Mouse (Mus musculus) mesoderm, embryonic 11.5 days (tissue): ENCODE measurements around the gene Fgf11.

Experiments used
- DNase-seq: peaks from one replicate; pipeline ENCODE4 v3.0.0-alpha.2; 2012; ENCODE audit warnings: low read depth, low spot score

Fgf11 gene

GRCm38 (mm10) chr11:69757303-69758089, 44.2 kb downstream of the Fgf11 start:
- no peak for DNase-seq

DNA sequence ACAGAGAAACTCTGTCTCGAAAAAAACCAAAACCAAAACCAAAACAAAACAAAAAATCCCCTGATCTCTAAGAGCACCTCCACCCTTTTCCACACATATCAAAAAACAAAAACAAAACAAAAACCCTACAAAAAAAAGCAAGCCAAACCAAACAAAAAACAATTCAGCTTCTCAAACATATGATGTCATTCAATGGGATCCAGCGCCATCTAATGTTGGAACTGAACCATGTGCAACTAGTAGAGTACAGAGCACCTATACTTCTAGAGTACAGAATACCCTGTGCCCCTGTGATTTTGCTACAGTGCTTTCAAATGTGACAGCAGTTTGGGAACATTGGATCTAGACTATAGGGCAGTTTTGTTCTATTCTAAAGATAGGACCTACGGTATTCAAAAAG, 47.0 kb downstream of the Fgf11 start:
- DNase-seq = peak; percentile 35

DNA sequence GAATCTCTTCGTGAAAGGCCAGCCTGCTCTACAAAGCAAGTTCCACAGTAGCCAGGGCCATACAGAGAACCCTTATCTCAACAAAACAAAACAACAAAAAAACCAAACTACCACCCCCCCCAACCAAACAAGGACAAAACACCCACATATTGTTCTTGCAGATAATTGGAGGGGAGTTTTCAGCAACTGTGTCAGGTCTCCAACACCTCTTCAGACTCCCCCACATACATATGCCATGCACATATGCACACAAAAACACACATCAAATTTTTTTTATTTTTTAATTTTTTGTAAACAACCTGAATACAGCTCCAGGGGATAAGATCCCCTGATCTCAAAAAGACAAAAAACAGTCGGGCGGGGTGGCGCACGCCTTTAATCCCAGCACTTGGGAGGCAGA, 47.4 kb downstream of the Fgf11 start:
- DNase-seq = no peak

GRCm38 (mm10) chr11:69752686-69753085, 49.0 kb downstream of the Fgf11 start:
- DNase-seq = no peak

GRCm38 (mm10) chr11:69751635-69752034, 50.0 kb downstream of the Fgf11 start:
- DNase-seq = no peak
